Mouse (Mus musculus) spleen, adult 18-20 months (tissue): ENCODE results near the gene Hs3st1.
"Not testable (repeated sequence)": the region's sequence is repeated elsewhere in the genome, so short reads cannot be mapped to it uniquely, and the experiment has no call there.

Experiments used
- DNase-seq, 2 experiments: peaks; one replicate each; pipeline ENCODE4 v3.0.0; 2022; ENCODE audit warnings: mixed read lengths in 2 of 2

Gene Hs3st1

DNA sequence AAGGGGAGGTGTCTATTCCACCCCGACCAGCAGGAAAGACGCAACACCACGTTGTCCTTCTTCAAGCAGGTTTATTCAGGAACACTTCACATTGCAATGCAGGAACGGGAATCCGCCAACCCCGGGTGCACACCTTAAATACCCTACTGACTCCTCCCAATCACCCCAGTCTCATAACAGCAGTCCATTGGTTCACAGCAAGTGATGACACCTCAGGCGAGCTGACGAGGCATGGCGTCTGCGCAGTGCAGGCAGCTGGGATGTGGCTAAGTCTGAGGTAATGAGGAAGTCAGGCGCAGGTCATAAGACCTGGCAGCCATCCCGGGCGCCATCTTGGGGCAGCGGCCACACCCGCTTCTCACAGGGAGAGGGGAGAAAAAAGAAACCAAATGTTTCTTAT lies at the start of gene Hs3st1:
Hs3st1 (minus strand) TSS at position 101 of the 400 bp plus-strand sequence.
- DNase-seq: not testable (repeated sequence)

DNA sequence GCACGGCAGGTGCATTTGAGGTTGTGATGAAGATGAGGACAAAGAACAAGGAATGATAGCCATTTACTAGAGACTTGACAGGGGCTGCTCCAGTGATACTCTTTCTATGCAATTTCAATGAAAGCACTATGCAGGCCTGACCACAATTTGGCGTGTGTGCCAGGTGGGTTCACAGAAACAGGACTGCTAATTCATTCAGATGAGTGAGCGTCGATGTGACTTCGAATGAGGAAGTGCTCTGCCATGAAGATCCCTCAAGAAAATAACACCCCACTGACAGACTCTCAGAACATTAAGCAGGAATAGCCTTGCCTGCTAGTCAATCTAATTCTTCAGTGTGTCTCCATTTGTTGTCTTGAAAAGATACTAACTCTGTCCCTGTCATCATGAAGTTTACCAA lies 49.4 kb upstream of the Hs3st1 start:
- no peak for DNase-seq

DNA sequence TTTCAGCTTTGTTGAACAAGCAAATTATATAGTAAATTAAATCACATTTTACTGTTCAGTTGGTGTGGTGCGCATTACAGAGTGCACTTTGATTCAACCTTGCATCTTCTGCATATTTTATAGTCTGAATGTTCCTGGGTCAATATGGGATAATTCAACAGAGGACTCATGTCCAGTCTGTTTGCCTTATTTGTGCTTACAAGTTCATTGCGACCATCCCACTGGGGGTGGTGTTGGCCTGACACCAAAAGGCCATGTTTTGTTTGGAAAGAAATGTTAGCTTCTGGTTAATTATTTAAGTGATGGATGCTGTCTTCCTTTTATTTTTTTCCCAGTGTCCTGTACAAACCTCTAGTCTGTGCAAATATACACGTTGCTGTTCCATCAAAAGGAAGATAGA lies 48.7 kb upstream of the Hs3st1 start:
- DNase-seq: no peak

DNA sequence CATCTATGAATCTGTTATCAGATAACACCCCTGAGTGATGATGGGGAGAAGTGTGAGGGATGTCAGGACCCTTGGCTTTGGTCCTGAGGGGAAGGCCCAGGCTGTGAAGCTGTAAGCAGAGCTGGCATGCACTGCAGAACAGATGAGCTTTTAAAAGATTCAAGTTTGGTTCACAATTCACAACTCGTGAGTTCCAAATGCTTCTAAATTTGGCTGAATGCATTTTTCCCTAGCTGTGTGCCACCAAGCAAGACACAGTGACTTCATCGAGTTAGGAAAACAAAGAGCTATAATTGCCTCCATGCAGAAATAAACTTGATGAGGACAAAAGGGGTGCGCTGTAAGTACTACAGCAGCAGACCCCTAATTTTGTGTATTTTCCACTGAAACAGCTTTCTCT lies 48.2 kb upstream of the Hs3st1 start:
- no peak for DNase-seq

DNA sequence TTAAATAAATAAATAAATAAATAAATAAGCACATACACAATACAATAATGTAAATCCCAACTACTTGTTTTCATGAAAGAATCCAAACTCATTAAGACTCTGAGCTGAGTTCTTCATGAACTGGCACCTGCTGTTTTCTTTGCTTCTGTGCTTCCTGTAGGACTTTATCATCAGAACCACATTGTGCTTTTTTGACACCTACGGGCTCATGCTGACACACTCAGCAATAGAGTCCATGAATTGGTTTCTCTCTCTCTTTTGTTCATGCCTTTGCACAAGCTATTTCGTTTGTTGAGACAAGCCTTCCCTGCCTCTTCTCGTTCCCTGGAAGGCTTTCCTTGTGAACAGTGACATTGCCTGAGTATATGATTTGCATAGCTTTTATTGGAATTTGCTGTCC lies 46.8 kb upstream of the Hs3st1 start:
- no peak for DNase-seq

DNA sequence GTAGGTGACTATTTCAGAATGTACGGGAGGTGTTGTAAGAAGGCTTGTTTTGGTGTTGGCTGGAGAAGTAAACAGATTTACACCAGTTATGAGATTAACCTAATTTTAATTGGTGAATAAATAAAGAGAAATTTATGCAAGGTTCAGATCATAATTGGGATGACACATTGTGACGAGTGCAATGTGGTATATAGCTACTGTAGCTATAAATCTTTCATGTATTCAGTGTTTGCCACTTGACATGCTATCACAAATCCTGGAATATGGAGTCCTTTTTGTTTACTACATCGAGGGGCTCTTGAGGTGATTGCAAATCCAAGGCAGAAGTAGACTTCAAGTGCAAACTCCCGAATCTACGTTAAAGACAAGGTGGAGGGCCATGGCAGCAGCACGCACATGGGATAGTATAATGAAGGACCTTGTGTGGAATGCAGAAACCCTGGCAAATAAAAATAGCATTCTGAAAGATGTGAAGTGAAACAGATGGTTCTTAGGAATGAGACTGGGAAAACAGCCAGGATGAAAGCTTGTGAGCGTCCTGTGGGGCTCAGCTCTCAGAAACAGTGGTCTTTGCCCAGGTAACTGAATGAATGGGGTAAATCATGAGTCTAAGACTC lies 21.9 kb upstream of the Hs3st1 start:
- no peak for DNase-seq

DNA sequence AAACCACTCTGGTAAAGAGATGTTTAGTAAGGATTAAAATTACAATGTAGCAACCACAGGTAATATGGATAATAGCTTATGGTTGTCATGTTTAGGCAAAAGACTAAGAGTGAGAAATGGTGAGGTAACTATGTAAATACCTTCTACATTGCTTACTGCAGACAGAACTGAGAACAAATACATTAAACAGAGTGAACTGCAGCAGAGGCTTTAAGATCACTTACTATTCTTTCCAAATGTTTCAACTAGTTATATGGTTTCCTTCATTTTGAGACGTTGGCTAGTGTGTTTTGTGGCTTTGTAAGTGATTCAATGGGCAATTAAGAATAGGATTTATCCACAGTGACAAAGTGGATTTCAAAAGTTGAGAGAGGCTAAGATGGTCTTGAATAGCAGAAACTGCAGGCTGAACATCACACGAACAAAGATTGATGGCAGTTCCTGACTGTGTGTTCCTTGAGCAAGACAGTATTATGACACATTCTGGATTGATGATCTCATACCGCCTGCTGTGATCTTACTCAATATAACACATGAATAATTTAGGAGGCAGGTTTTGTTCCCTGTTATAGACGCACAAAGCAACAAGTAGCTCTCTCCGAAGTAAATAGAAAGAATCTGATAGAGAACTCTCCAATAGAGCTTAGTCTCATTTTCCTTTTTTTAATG lies 16.5 kb upstream of the Hs3st1 start:
- DNase-seq: no peak

DNA sequence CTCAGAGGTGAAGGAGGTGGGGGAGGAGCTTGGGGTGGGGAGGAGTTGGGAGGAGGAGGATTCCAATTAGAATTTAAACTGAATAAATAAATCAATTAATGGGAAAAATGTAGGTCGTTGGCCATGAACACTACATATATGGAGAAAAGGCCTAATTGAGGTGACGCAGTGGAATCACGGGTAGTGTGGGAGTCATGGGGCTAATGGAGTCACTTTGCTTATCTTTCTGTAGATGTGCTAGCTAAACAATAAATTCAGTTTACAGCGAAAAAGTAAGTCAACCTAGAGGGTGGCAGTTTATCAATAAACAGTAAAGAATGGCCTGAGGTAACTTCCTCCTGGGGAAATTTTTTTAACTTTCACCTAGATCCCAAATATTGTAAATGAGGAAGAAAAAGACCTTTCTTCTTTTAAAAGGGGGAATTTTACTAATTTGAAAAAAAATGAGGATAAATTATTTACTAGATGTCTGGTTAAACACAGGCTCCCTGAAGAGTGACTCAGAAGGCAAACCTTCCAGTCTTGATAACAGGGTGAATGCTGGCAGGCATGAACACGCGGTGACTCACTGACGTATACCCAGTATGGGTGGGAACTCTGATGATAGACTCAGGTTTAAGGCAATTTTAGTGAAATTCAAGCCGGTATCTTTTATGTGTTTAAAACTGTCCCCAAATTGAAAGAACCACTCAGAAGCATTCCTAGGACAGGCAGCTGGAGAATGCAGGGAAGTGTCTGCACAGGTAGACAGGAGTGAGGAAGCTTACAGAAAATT lies 6.6 kb upstream of the Hs3st1 start:
- no peak for DNase-seq

DNA sequence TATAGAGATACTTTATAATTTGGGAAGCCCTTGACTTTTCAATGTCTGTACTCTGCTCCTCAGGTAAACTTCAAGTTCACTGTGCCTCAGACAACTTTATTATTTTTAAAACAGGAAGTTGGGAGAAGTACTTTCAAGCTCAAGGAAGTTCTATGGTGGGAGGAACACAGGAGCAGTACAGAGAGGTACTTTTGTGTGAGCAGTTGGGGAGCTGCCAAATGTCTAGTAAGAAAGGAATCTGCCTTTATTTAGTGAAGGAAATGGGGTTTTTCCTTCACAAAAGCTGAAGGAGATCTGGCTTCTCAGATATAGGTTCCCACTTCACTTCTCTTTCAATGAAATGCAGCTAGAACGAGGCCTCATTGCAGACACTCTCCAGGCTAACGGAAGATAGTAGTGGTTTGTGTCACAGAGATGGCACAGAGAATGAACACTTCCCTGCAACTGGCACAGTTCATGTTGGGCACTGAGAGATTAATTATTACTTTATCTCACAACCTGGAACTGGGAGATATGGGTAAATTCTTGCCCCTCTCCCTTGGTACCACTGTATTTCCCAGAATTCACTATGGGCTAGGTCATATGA lies 3.7 kb upstream of the Hs3st1 start:
- DNase-seq: no peak

DNA sequence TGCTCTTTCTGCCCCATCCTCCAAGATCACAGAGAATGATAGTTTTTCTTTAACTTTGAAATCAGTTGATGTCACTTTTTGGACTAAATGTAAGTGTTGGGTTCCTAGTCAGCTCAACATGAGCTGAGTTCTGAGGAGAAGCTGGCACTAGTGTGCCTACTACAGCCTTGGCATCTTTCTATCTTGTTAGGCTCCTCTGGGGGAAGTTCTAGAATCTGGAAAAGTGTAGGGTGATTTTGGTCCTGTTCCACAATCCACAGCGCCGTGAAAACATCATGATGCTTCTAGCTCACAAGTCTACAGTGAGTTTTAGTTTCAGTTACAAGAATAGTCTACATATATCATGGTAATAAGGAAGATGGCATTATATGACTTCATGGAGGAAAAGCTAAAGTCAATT lies 18.4 kb downstream of the Hs3st1 start:
- no peak for DNase-seq

DNA sequence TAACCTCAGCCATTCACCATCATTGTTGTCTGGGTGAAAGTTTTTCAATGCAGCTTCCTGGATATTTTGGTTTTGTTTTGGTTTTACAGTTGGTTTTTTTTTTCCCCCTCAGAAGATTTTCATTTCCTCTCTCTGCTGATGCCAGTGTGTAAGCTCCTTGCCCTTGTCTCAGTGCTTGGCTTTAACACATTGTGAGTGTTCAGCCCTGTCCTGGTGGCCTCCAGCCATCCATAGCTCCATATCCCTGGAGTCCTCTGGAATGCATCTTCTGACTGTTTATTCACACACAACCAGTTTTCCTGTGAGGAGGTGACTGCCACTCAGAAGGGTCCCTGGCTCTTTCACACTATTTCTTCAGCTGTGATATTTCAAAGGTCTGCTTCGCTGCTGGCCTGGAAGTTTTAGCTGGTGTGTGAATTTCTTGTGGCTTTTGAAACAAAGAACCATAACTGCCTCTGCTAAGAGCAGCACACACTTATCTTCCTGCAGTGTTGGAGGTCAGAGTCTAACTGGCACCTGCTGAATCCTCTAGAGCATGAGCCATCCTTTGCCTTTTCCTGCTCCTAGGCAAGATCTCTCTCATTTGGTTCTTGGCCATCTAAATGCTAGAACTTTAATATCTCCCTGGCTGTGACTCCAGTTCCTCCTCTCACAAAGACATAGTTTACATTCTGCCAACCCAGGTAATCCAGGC lies 21.4 kb downstream of the Hs3st1 start:
- no peak for DNase-seq

DNA sequence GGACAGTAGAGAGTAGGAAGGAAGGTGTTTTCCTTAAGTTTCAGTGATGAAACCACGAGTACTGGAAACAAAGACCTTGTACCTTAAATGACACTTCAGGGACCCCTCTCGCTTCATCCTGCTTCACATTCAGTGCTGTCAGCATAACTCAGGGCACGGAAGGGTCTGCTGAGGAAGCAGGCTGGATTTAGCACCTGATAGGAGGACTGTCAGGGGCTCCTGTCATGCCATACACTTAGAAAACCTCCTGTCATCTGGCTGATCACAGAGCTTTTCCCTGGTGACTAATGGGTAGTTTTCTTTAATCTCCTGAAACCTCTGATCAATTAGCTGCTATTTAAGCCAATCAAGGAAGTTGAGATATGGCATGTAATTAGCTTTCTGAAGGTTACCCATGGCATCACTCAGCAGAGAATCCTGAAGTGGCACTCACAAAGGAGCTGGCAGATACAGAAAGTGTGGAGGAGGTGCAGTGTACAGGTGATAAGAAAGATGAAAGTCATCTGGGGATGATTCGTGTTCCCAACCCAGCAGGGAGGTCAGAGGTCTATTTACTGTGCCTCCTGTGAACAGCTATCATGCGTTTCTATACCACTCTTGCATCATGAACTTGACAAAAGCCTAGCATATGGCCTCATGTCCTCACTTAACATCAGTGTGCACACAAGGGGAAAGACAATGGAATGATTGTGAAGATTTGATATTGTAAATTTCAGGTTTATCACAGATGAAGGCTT lies 22.1 kb downstream of the Hs3st1 start:
- no peak for DNase-seq

DNA sequence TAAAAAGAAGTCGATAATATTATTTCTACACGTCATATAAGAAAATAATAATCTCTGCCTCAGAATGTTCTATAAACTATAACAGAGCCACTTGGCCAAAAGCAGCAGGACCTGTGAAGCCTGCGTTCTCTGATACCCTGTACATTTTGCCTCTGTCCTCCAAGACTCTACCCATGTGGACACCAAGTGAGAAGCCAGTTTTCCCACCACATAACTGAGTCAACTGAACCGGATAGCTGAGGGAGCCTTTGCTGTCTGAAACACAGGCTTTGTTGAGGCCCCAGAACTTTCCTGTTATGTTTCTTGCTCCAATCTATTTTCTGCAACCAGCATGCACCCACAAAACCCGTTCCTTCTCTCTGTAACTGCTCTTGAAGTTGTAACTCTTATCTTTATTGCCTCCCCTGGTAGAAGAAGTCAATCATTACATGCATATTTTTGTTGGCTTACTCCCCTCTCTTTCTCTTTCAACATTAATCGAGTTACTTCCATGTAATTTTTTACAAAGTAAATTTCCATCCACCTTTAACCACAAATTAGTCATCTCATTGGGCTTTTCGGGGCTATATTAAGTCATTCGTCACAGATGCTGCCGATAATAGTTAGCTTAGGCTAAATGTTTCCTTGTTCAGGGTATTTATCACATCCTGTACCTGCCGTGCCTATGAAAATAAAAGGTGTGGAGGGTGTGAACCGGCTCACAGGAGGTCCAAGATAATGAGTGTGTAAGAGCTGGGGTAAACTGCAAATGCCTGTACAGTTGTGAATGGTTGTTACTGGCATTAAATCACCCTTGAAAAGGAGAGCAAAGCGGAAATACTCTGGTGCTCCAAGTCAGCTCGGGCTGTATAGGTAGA lies 39.4 kb downstream of the Hs3st1 start:
- DNase-seq: no peak

DNA sequence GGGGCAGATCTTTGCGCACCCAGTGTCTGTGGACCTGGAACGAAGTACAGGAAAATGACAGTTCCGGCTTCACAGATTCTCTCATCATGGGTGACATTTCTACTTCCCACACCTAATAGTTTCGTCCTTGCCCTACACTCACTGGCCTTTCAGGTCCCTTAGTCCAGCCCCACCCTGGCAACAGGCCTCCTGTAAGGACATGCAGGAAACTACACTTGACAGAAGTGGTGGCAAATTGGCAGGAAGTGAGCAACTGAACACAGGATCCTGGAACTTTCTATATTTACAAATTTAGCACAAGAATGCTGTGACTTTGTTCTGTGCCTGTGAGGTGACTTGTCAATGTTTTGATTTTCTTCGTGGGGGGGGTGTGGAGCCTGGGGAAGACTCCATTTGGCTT lies 40.1 kb downstream of the Hs3st1 start:
- no peak for DNase-seq

DNA sequence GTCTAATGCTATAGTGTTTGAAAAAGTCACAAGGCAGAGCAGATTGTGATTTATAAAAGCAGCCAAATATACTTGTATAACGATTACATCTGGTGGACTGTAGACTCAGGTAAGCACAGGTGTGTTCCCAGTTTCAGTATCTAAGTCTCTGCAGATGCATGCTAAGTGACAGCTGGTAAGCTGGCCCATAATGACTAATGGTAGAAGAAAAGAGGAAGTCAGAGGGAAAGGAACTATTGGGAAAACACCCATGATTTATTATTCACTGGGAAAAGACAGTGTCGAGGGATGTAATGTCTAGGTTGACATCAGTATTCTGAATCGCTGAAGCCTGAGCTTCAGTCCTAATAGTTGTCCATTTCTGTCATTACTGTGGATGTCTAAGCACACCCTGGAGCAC lies 49.7 kb downstream of the Hs3st1 start:
- no peak for DNase-seq

DNA sequence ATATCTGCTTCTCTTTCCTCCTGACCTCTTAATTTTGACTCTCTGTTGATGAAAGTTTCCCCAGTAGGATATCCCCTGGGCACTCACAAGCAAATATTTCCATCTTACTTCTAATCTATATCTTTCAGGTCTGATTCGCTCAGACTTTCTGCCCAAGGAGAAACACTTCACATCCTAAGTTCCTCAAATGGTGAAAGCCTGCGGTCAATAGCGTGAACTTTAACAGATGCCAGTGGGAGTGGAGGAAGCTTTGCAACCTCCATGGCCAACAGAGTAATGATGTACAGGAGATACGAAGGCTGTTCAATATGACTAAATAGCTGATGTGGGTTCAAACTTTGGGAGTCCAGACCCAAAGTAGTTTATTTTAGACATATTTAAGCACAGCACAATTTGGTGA lies 94.4 kb downstream of the Hs3st1 start:
- DNase-seq: no peak

DNA sequence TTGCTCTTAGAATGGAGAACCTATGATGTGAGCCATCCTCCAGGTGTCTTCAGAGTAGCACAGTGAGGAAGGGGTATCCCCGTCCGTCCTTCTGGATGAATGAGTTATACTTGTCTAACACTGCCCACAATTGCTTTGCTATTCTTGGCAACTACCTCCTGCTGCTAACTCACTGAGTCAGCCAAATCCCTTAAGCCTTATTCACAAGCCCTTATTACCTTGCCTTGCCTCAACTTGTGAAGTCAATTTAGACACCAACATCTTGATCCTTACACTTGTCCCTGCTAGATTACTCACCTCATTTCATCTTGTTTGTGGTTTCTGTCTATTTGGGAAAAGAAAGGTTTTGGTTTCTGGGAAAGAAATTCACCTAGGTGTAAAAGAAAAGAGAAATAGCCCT lies 95.9 kb downstream of the Hs3st1 start:
- no peak for DNase-seq

DNA sequence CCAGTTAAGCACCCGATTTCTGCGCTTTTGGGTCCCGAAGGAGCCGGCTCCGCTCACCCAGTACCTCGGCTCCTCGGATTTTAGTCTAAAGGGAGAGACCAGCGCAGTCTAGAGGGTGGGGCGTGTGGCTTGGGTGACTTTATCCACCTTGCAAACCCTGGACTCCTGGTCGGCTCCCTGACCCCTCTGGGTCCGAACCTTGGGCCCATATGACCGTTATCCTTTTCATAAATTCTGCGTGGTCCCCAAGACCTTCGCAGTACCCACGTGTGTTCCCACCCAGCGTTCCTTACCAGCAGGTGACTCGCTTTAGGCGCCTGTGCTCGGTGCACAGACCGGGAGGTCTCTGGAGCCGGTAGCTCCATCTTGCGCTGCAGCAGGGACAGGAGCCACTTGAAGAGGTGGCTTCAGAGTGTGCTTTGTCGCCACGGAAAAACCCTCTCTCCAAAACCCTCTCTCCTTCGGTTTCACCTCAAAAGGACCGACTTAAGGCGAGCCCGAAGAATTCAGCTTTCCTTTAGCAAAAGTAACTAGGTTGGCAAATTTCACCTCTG lies 110.4 kb downstream of the Hs3st1 start:
- DNase-seq: no peak

DNA sequence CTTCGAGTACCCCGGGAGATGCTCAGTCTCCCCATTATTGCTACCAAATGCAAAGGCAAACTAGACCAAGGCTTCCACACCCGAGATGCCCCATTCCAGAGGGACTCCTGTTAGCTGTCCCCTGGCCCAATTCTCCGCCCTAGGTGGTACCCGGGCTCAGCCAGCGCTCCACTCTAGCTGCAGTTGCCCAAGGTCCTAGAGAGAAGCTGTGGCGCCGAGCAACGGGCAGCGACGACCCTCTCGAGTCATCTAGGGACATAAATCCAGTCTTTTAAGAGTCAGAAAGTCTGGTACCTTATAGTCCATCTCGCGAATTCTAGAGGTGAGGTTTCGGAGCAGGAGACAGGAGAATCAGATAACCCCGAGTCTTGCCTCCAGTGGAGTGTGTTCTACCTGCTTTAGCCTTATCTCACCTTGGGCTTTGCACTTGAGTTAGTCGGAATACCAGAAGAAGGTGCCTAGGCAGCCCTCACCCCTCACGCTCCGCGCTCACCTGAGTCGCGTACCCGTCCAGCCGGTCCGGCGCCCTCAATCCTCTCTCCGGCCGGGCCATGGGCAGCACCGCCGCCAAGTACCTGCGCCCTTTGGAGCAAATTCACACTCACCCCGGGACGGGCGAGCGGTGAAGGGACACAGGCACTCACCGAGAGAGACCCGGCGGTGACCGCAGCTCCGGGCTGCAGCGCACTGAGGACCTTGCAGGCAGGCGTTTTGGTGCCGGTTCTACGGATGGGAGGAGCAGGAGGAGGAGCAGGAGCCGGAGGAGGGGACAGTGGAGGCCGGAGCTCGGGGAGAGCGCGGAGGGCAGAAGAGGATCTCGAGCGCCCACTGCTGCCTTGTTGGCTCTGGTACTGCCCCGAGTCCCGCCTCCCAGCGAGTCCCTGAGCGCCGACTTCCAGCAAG lies 111.1 kb downstream of the Hs3st1 start:
- peak; percentile 83 to 85 for DNase-seq
